Mouse (Mus musculus) heart, embryonic 14.5 days (tissue): ENCODE results near the gene Crcp. TPM values are rescaled to one million over a fixed set of nuclear protein-coding genes. Genes with fewer than 3 reads are reported as not detected.

Source experiments
- ATAC-seq: fragments of 200-750 bp; cut with Nextera tagmentation; 2 replicates; pipeline ENCODE4 v1.8.0; 2017; ENCODE audit warnings: low read depth, moderate TSS enrichment; ENCODE audit not compliant: insufficient number of reproducible peaks, insufficient read depth, low FRiP score
- H3K27ac ChIP-seq, 2 experiments: fragments of 200-500 bp in 1 of 2; fragments of 300-500 bp in 1 of 2; sonication (generic) in 1 of 2; replicated peaks in 1 of 2; 2 replicates each; pipeline ENCODE4 v1.5.1; 2012 to 2014; ENCODE audit warnings: low read depth in 2 of 2, low read length in 2 of 2, control low read depth in 1 of 2, mild to moderate bottlenecking in 1 of 2, mixed read lengths in 1 of 2; ENCODE audit not compliant: control insufficient read depth in 1 of 2, insufficient read depth in 1 of 2
- H3K27me3 ChIP-seq: fragments of 300-500 bp; sonication (generic); 2 replicates; pipeline ENCODE4 v1.6.1; 2014; ENCODE audit warnings: mild to moderate bottlenecking, low read length, control low read depth; ENCODE audit not compliant: control insufficient read depth, insufficient read depth
- H3K36me3 ChIP-seq: fragments of 300-500 bp; sonication (generic); 2 replicates; pipeline ENCODE4 v1.6.1; 2014; ENCODE audit warnings: mild to moderate bottlenecking, control low read depth, low read length, mixed read lengths; ENCODE audit not compliant: control insufficient read depth, insufficient read depth
- H3K4me1 ChIP-seq, 2 experiments: fragments of 200-500 bp in 1 of 2; fragments of 300-500 bp in 1 of 2; sonication (generic) in 1 of 2; 2 replicates each; pipeline ENCODE4 v1.6.1; 2012 to 2014; ENCODE audit warnings: low read length in 2 of 2, control low read depth in 1 of 2, mixed read lengths in 1 of 2; ENCODE audit not compliant: control insufficient read depth in 2 of 2, insufficient read depth in 2 of 2
- H3K4me2 ChIP-seq: fragments of 300-500 bp; sonication (generic); 2 replicates; pipeline ENCODE4 v1.6.1; 2014; ENCODE audit warnings: mild to moderate bottlenecking, low read length
- H3K4me3 ChIP-seq, 2 experiments: fragments of 200-500 bp in 1 of 2; fragments of 300-500 bp in 1 of 2; sonication (generic) in 1 of 2; 2 replicates each; pipeline ENCODE4 v1.5.1; 2012 to 2014; ENCODE audit warnings: low read length in 2 of 2, mild to moderate bottlenecking in 2 of 2, control low read depth in 1 of 2, low read depth in 1 of 2, moderate library complexity in 1 of 2; ENCODE audit not compliant: control insufficient read depth in 1 of 2, insufficient read depth in 1 of 2
- H3K9ac ChIP-seq: fragments of 300-500 bp; sonication (generic); 2 replicates; pipeline ENCODE4 v1.6.1; 2014; ENCODE audit warnings: mild to moderate bottlenecking, low read length
- H3K9me3 ChIP-seq: fragments of 300-500 bp; sonication (generic); 2 replicates; pipeline ENCODE4 v1.6.1; 2016; ENCODE audit warnings: low read length, control low read depth; ENCODE audit not compliant: control insufficient read depth
- WGBS: fragments of 180-500 bp; shearing (Covaris S2); extraction: QIAGEN DNeasy Blood & Tissue Kit; methylation state at CpG from one replicate; pipeline ENCODE4 v1.1.7; 2014; 5-methylcytosine and 5-hydroxymethylcytosine counted together
- polyA plus RNA-seq: library from polyadenylated mRNA; unstranded; fragments of >200 nt; fragmentation: Nextera tagmentation; extraction: Ambion mirVana; gene quantifications from 2 replicates; pipeline ENCODE4 v1.2.1, GENCODE M21; 2014

Gene Crcp
- polyA plus RNA-seq, 1 experiment from 2014 or later, result 15.1 TPM

DNA sequence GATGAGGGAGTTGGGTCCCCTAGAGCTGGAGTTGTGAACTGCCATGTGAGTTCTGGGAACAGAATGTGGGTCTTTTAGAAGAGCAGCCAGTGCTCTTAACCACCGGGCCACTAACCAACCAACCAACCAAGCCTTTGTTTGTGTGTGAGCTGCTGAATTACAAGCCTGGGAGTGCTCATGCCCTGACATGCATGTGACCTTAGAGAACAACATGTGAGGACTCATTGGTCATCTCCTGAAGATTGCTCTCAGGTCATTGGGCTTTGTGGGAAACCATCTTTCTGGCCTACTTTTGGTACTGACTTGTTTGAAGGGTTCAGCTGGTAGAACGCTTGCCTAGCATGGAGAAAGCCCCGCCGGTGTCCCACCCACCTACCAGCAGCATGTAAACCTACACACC, 19.3 kb upstream of the Crcp start:
- no peak overlapping the region for H3K9ac ChIP-seq
- no peaks in the 10 kb centered on the region for H3K27me3 ChIP-seq
- no peak overlapping the region for H3K27ac ChIP-seq
- ATAC-seq, result no peak
- H3K9me3 ChIP-seq, result peaks cover 15% of the 10 kb centered on the region
- no peaks in the 10 kb centered on the region; the same call in 1 of the 2 replicates for H3K36me3 ChIP-seq
- no peaks in the 10 kb centered on the region for H3K4me1 ChIP-seq
- H3K4me3 ChIP-seq, result no peak overlapping the region
- WGBS, result 87% methylated on average over 4 of the region's 4 CpGs
- H3K4me2 ChIP-seq, result no peak overlapping the region

DNA sequence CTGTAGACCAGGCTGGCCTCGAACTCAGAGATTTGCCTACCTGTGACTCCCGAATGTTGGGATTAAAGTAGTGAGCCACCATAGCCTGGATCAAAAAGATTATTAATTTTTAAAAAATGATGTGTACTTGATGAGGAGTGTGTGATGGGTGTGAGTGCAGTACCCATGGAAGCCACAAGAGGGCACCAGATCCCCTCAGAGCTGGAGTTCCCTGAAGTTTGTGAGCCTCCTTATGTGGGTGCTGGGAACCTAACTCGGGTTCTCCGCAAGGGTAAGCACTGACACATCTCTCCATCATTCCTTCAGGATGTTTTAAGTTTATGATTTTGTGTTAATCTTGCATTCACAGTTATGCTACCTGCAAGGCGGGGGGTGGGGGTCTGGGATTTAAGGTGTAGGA, 18.1 kb upstream of the Crcp start:
- H3K36me3 ChIP-seq, result peaks cover 6% of the 10 kb centered on the region; the same call in 1 of the 2 replicates
- H3K27ac ChIP-seq, result no peak overlapping the region
- H3K4me3 ChIP-seq, result no peak overlapping the region
- no peaks in the 10 kb centered on the region for H3K27me3 ChIP-seq
- no peak overlapping the region for H3K9ac ChIP-seq
- no peaks in the 10 kb centered on the region for H3K4me1 ChIP-seq
- ATAC-seq, result no peak
- H3K4me2 ChIP-seq, result no peak overlapping the region
- peaks cover 9% of the 10 kb centered on the region for H3K9me3 ChIP-seq
- 92% methylated on average over 5 of the region's 5 CpGs for WGBS

DNA sequence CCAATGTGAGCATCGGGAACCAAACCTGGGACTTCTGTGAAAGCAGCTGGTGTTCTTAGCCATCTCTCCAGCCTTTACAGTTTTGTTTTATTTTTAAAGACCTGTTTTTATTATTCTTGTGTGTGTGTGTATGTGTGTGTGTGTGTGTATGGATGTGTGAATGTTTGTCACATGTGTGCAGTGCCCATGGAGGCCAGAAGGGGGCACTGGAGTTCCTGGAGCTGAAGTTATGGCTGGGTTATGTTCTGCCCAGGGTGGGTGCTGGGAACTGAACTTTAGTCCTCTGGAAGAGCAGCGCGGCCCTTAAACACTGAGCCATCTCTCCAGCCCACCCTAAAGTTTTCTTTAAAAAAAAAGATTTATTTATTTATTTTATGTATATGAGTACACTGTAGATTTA, 14.0 kb upstream of the Crcp start:
- H3K4me1 ChIP-seq, result peaks cover 0 to 4% of the 10 kb centered on the region in 2 experiments; a peak in 1 of 4 replicates
- H3K9ac ChIP-seq, result no peak overlapping the region
- no peak for ATAC-seq
- H3K27me3 ChIP-seq, result no peaks in the 10 kb centered on the region
- no peak overlapping the region for H3K27ac ChIP-seq
- H3K36me3 ChIP-seq, result peaks cover 6% of the 10 kb centered on the region; the same call in 1 of the 2 replicates
- peaks cover 9% of the 10 kb centered on the region for H3K9me3 ChIP-seq
- 95% methylated on average over 3 of the region's 3 CpGs for WGBS
- H3K4me3 ChIP-seq, result no peak overlapping the region
- H3K4me2 ChIP-seq, result no peak overlapping the region

DNA sequence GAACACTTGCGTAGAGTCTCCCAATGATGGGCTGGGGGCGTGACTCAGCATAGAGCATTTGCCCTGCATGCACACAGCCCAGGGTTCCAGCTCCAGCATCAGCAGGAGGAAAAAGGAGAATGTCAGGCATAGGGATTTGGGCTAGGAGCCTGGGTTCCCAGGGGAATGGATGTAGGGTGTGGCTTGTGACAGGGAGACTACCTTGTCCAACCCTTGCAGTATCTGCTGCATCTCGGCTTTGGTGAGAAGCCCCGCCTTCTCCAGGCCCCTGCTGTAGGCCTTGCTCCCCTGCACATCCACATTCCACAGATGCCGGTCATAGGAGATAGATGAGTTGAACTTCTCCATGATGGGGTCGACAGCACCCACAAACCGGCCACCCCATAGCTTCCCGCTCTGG, 9.6 kb upstream of the Crcp start:
- no peaks in the 10 kb centered on the region for H3K9me3 ChIP-seq
- no peak overlapping the region for H3K4me3 ChIP-seq
- H3K27me3 ChIP-seq, result no peaks in the 10 kb centered on the region
- H3K4me1 ChIP-seq, result peaks cover 5 to 6% of the 10 kb centered on the region in 2 experiments
- peaks cover 6% of the 10 kb centered on the region; the same call in 1 of the 2 replicates for H3K36me3 ChIP-seq
- 36% methylated on average over 8 of the region's 8 CpGs for WGBS
- no peak overlapping the region for H3K4me2 ChIP-seq
- no peak overlapping the region for H3K27ac ChIP-seq
- no peak for ATAC-seq
- H3K9ac ChIP-seq, result no peak overlapping the region

DNA sequence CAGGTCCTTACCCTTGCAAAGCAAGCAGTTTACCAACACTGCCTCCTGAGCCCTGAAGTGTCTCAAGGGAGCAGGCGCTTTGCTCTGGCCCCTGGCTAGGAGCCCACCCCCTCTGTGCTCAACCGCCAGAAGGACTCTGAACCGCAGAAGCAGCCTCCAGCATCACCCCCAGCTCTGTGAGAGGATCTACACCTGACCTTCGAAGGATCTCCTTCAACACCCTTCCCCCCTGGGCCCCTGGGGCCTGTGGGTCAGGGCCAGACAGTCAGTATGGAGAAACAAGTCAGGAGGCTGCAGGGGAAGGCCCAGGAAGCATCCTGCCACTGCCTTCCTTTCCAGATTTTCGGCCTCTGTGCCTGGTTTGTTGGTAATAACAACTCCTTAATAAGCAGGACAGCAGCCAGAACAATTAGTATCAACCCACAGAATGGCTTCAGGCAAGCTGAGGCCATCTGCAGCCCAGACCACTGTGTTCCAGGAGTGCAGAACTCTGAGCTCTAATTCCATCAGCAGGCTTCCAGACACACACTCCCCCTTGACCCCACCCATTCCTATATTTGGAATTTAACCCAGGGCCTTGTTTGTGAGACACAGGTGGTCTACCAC, 7.6 kb upstream of the Crcp start:
- WGBS, result 56% methylated on average over 5 of the region's 5 CpGs

DNA sequence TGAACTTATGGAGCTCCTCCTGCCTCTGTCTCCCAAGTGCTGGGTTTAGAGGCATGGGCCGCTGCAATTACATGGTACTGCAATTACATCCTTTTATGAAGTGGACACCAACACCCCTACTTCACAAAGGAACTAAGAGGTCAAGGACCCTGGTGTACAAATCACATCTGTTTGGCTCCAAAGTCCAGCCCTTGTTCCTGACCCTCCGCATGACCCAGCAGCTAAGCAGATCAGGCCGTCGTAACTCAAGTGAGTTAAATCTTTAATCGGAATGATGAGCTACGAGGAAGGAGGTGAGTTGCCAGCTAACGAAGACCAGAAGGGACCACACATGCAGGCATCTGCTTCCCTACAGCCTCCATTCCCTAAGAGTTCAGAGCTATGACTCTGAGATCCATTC, 6.7 kb upstream of the Crcp start:
- WGBS, result 83% methylated on average over 7 of the region's 7 CpGs
- no peak for ATAC-seq
- Histone ChIP-seq H3K9me3 (no peaks in the 10 kb centered on the region), H3K36me3 (no peaks in the 10 kb centered on the region), H3K27me3 (no peaks in the 10 kb centered on the region; the same call in 1 of the 2 replicates), H3K4me1 (peaks cover 5 to 9% of the 10 kb centered on the region in 2 experiments), H3K4me2 (no peak overlapping the region), H3K9ac (no peak overlapping the region), H3K4me3 (no peak overlapping the region), H3K27ac (no peak overlapping the region)

More for the DNA sequence above, 7.6 kb upstream of the Crcp start:
- no peaks in the 10 kb centered on the region for H3K36me3 ChIP-seq
- H3K4me1 ChIP-seq, result peaks cover 5 to 9% of the 10 kb centered on the region in 2 experiments
- H3K9ac ChIP-seq, result no peak overlapping the region
- H3K27ac ChIP-seq, result no peak overlapping the region
- H3K27me3 ChIP-seq, result no peaks in the 10 kb centered on the region; the same call in 1 of the 2 replicates
- no peak overlapping the region for H3K4me2 ChIP-seq
- no peaks in the 10 kb centered on the region for H3K9me3 ChIP-seq
- H3K4me3 ChIP-seq, result no peak overlapping the region
- ATAC-seq, result no peak

DNA sequence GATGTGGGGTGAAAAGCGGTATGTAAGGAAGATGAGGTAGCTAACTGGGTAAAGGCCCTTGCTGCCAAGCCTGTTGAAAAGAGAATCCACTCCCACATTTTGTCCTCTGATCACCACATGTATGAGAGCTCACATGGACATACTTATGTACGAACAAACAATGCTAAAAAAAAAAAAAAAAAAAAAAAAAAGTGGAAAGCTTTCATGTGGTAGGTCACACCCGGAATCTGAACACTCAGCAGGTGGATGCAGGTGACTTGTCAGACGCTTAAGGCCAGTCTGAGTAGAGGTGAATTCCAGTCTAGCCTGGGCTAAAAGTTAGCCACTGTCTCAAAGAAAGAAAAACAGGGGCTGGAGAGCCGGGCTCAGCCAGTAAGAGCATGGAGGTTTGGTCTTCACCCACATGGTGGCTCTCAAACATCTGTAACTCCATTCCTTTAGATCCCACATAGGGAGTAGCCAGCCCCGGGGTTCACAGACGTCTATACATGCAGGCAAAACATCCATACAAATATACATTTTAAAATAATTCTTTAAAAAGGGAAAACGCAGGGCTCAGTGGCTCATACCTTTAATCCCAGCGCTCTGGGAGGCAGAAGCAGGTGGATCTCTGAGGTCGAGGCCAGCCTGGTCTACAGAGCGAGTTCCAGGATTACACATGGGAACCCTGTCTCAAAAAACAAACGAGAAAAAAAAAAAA, 5.9 kb upstream of the Crcp start:
- Histone ChIP-seq H3K36me3 (no peaks in the 10 kb centered on the region), H3K9ac (peak overlapping the region; percentile 56), H3K27ac (no peak overlapping the region), H3K27me3 (no peaks in the 10 kb centered on the region; the same call in 1 of the 2 replicates), H3K9me3 (no peaks in the 10 kb centered on the region), H3K4me1 (peaks cover 5 to 9% of the 10 kb centered on the region in 2 experiments), H3K4me3 (peak overlapping the region in 1 of 2 experiments; percentile 46; a peak in 2 of 4 replicates), H3K4me2 (peak overlapping the region; percentile 66)
- ATAC-seq, result no peak
- WGBS, result 41% methylated on average over 12 of the region's 12 CpGs
